Mouse (Mus musculus) C2C12 (cell line): ENCODE measurements around the gene Mesp2.

Experiments used
- CEBPB ChIP-seq: IDR thresholded peaks from one replicate; pipeline ENCODE4 v1.6.1; 2011; ENCODE audit warnings: low read depth, mild to moderate bottlenecking, control low read depth, moderate library complexity
- CTCF ChIP-seq: IDR thresholded peaks from one replicate; pipeline ENCODE4 v1.5.1; 2011; ENCODE audit not compliant: control insufficient read depth, insufficient read depth, insufficient read length
- MYOD1 ChIP-seq: IDR thresholded peaks from one replicate; pipeline ENCODE4 v1.6.1; 2011; ENCODE audit warnings: low read depth; ENCODE audit not compliant: control insufficient read depth, insufficient read length

DNA sequence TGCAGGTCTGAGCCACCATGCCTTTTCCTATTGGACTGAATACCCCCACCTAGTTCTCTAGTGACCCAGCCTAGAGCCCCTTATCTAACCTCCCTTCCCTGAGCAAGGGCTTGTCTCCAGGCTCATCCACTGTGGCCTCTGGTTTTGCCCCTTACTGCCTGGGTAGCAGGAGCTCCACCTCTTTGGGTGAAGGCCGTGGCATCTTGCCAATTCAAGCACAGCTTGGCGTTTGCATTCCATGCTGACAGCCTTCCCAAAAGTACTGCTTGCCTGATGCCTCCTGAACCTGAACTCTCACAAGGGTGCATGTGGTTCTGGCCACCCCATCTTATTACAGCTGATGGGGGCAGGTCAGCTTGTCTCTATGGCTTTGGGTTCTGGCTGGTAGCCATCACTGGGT lies 6.6 kb upstream of the Mesp2 start:
- TF ChIP-seq CTCF, result no peak
- no peak for TF ChIP-seq CEBPB
- TF ChIP-seq MYOD1, result no peak
